Mouse (Mus musculus): ENCODE measurements at regions not wholly inside any gene's neighbourhood (a gene's known extent, or its start where the extent isn't known, plus 50 kb on each side); places are given as distances from the start of the nearest gene placed in this dataset.

- no peak overlapping the region for H3K4me3 ChIP-seq
- H3K4me1 ChIP-seq (replicated peaks): peaks cover 19% of the 10 kb centered on the region
- no peaks in the 10 kb centered on the region for H3K36me3 ChIP-seq
- H3K9me3 ChIP-seq: no peaks in the 10 kb centered on the region
- 84% methylated on average over 8 of the region's 8 CpGs for WGBS
- no peaks in the 10 kb centered on the region for H3K27me3 ChIP-seq (ENCODE audit: insufficient read depth, poor library complexity, severe bottlenecking)
- no peak overlapping the region for H3K27ac ChIP-seq
- DNase-seq (ENCODE audit: low spot score): no peak
Observed at GRCm38 (mm10) chr12:107123661-107124060, 364.8 kb upstream of the 3110018I06Rik start.

GRCm38 (mm10) chr12:107124263-107124885, 364.1 kb upstream of the 3110018I06Rik start:
- no peak for DNase-seq (ENCODE audit: low spot score)
- H3K4me1 ChIP-seq (replicated peaks): peaks cover 19% of the 10 kb centered on the region
- WGBS: 90% methylated on average over 17 of the region's 17 CpGs
- H3K4me3 ChIP-seq: no peak overlapping the region
- no peaks in the 10 kb centered on the region for H3K36me3 ChIP-seq
- H3K27ac ChIP-seq: no peak overlapping the region; the same call in 1 of the 2 replicates
- no peaks in the 10 kb centered on the region for H3K27me3 ChIP-seq (ENCODE audit: insufficient read depth, poor library complexity, severe bottlenecking)
- H3K9me3 ChIP-seq: no peaks in the 10 kb centered on the region

GRCm38 (mm10) chr12:107125201-107125600, 363.2 kb upstream of the 3110018I06Rik start:
- 66% methylated on average over 7 of the region's 7 CpGs for WGBS
- no peak overlapping the region for H3K4me3 ChIP-seq
- no peaks in the 10 kb centered on the region for H3K9me3 ChIP-seq
- no peak for DNase-seq (ENCODE audit: low spot score)
- no peaks in the 10 kb centered on the region for H3K27me3 ChIP-seq (ENCODE audit: insufficient read depth, poor library complexity, severe bottlenecking)
- no peaks in the 10 kb centered on the region for H3K36me3 ChIP-seq
- H3K4me1 ChIP-seq (replicated peaks): peaks cover 19% of the 10 kb centered on the region
- H3K27ac ChIP-seq: peak overlapping the region; percentile 17; the same call in 1 of the 2 replicates

- Histone ChIP-seq H3K36me3 (no peaks in the 10 kb centered on the region), H3K27me3 (ENCODE audit: insufficient read depth, poor library complexity, severe bottlenecking) (no peaks in the 10 kb centered on the region), H3K4me3 (no peak overlapping the region), H3K27ac (no peak overlapping the region), H3K9me3 (no peaks in the 10 kb centered on the region), H3K4me1 (replicated peaks) (peaks cover 19% of the 10 kb centered on the region)
- 89% methylated on average over 10 of the region's 10 CpGs for WGBS
- no peak for DNase-seq (ENCODE audit: low spot score)
Observed at GRCm38 (mm10) chr12:107126056-107126455, 362.4 kb upstream of the 3110018I06Rik start.

GRCm38 (mm10) chr12:107127591-107127990, 360.8 kb upstream of the 3110018I06Rik start:
- no peak overlapping the region for H3K4me3 ChIP-seq
- WGBS: 82% methylated on average over 3 of the region's 3 CpGs
- H3K36me3 ChIP-seq: no peaks in the 10 kb centered on the region
- no peaks in the 10 kb centered on the region for H3K9me3 ChIP-seq
- DNase-seq (ENCODE audit: low spot score): no peak
- H3K27me3 ChIP-seq (ENCODE audit: insufficient read depth, poor library complexity, severe bottlenecking): no peaks in the 10 kb centered on the region
- H3K4me1 ChIP-seq (replicated peaks): peaks cover 9% of the 10 kb centered on the region; the same call in 1 of the 2 replicates
- H3K27ac ChIP-seq: no peak overlapping the region

GRCm38 (mm10) chr12:107129232-107129631, 359.2 kb upstream of the 3110018I06Rik start:
- no peak for DNase-seq (ENCODE audit: low spot score)
- WGBS: 72% methylated on average over 6 of the region's 6 CpGs
- Histone ChIP-seq H3K27me3 (ENCODE audit: insufficient read depth, poor library complexity, severe bottlenecking) (no peaks in the 10 kb centered on the region), H3K9me3 (no peaks in the 10 kb centered on the region), H3K4me3 (no peak overlapping the region), H3K27ac (no peak overlapping the region), H3K36me3 (no peaks in the 10 kb centered on the region), H3K4me1 (replicated peaks) (peaks cover 9% of the 10 kb centered on the region; the same call in 1 of the 2 replicates)

GRCm38 (mm10) chr12:107131351-107131750, 357.1 kb upstream of the 3110018I06Rik start:
- 86% methylated on average over 7 of the region's 7 CpGs for WGBS
- DNase-seq (ENCODE audit: low spot score): no peak
- Histone ChIP-seq H3K9me3 (no peaks in the 10 kb centered on the region), H3K36me3 (no peaks in the 10 kb centered on the region), H3K27ac (no peak overlapping the region), H3K4me3 (no peak overlapping the region), H3K4me1 (replicated peaks) (no peaks in the 10 kb centered on the region), H3K27me3 (ENCODE audit: insufficient read depth, poor library complexity, severe bottlenecking) (no peaks in the 10 kb centered on the region)

GRCm38 (mm10) chr12:107131841-107132240, 356.6 kb upstream of the 3110018I06Rik start:
- Histone ChIP-seq H3K27ac (no peak overlapping the region), H3K9me3 (no peaks in the 10 kb centered on the region), H3K36me3 (no peaks in the 10 kb centered on the region), H3K27me3 (ENCODE audit: insufficient read depth, poor library complexity, severe bottlenecking) (no peaks in the 10 kb centered on the region), H3K4me1 (replicated peaks) (no peaks in the 10 kb centered on the region), H3K4me3 (no peak overlapping the region)
- WGBS: 83% methylated on average over 6 of the region's 6 CpGs
- no peak for DNase-seq (ENCODE audit: low spot score)

- DNase-seq (ENCODE audit: low spot score): no peak
- no peak overlapping the region for H3K4me3 ChIP-seq
- WGBS: 88% methylated on average over 3 of the region's 3 CpGs
Observed at GRCm38 (mm10) chr12:107132501-107132900, 355.9 kb upstream of the 3110018I06Rik start.

GRCm38 (mm10) chr12:107134353-107134752, 354.1 kb upstream of the 3110018I06Rik start:
- Histone ChIP-seq H3K4me3 (no peak overlapping the region), H3K9me3 (no peaks in the 10 kb centered on the region), H3K4me1 (replicated peaks) (no peaks in the 10 kb centered on the region), H3K27ac (no peak overlapping the region), H3K27me3 (ENCODE audit: insufficient read depth, poor library complexity, severe bottlenecking) (no peaks in the 10 kb centered on the region), H3K36me3 (no peaks in the 10 kb centered on the region)
- 86% methylated on average over 3 of the region's 3 CpGs for WGBS
- no peak for DNase-seq (ENCODE audit: low spot score)

More at GRCm38 (mm10) chr12:107132501-107132900, 355.9 kb upstream of the 3110018I06Rik start:
- Histone ChIP-seq H3K27ac (no peak overlapping the region), H3K9me3 (no peaks in the 10 kb centered on the region), H3K4me1 (replicated peaks) (no peaks in the 10 kb centered on the region), H3K36me3 (no peaks in the 10 kb centered on the region), H3K27me3 (ENCODE audit: insufficient read depth, poor library complexity, severe bottlenecking) (no peaks in the 10 kb centered on the region)

GRCm38 (mm10) chr12:107138677-107139400, 349.6 kb upstream of the 3110018I06Rik start:
- Histone ChIP-seq H3K27ac (no peak overlapping the region), H3K27me3 (ENCODE audit: insufficient read depth, poor library complexity, severe bottlenecking) (no peaks in the 10 kb centered on the region), H3K36me3 (no peaks in the 10 kb centered on the region), H3K4me3 (no peak overlapping the region), H3K4me1 (replicated peaks) (no peaks in the 10 kb centered on the region), H3K9me3 (no peaks in the 10 kb centered on the region)
- WGBS: 93% methylated on average over 8 of the region's 8 CpGs
- DNase-seq (ENCODE audit: low spot score): no peak

- Histone ChIP-seq H3K9me3 (no peaks in the 10 kb centered on the region), H3K36me3 (no peaks in the 10 kb centered on the region), H3K4me1 (replicated peaks) (no peaks in the 10 kb centered on the region), H3K27ac (no peak overlapping the region), H3K4me3 (no peak overlapping the region), H3K27me3 (ENCODE audit: insufficient read depth, poor library complexity, severe bottlenecking) (no peaks in the 10 kb centered on the region)
- DNase-seq (ENCODE audit: low spot score): no peak
- 92% methylated on average over 9 of the region's 9 CpGs for WGBS
Observed at GRCm38 (mm10) chr12:107140957-107141595, 347.4 kb upstream of the 3110018I06Rik start.

GRCm38 (mm10) chr12:107142226-107142625, 346.2 kb upstream of the 3110018I06Rik start:
- Histone ChIP-seq H3K4me1 (replicated peaks) (no peaks in the 10 kb centered on the region), H3K27ac (no peak overlapping the region), H3K4me3 (no peak overlapping the region), H3K27me3 (ENCODE audit: insufficient read depth, poor library complexity, severe bottlenecking) (no peaks in the 10 kb centered on the region), H3K36me3 (no peaks in the 10 kb centered on the region), H3K9me3 (no peaks in the 10 kb centered on the region)
- DNase-seq (ENCODE audit: low spot score): no peak
- WGBS: 93% methylated on average over 6 of the region's 6 CpGs

Data from hindbrain, embryonic 10.5 days (tissue).